Mouse (Mus musculus): Measurements from ENCODE around the gene Dclre1b. TPM values are rescaled to one million over a fixed set of nuclear protein-coding genes. Genes with fewer than 3 reads are reported as not detected.
A peak's percentile ranks its signal among the peaks of the same experiment; 100 is the strongest.

The Dclre1b gene
- polyA plus RNA-seq (2014; fragmentation: Nextera tagmentation; extraction: Ambion mirVana), result 23.0 and 29.2 TPM in 2 replicates

- Histone ChIP-seq H3K4me3 (replicated peaks; ENCODE audit: low read depth, low read length) (peak within 1 kb of the TSS; percentile 78), H3K36me3 (ENCODE audit: control insufficient read depth, insufficient read depth, low read length) (peaks cover 20% of the 10 kb centered on the region), H3K27me3 (ENCODE audit: control insufficient read depth, insufficient read depth, low read length) (no peaks in the 10 kb centered on the region), H3K27ac (replicated peaks; ENCODE audit: low read depth, low read length) (peak within 1 kb of the TSS; percentile 80), H3K9me3 (ENCODE audit: control insufficient read depth, low read length) (no peaks in the 10 kb centered on the region), H3K4me1 (ENCODE audit: control insufficient read depth, insufficient read depth, low read length) (peaks cover 13% of the 10 kb centered on the region), H3K9ac (replicated peaks; ENCODE audit: low read length) (peak within 1 kb of the TSS; percentile 67), H3K4me2 (ENCODE audit: low read length) (peak within 1 kb of the TSS; percentile 70)
- under 1% methylated on average over 63 of the region's 70 CpGs for WGBS
- ATAC-seq (ENCODE audit: low FRiP score, low TSS enrichment) (peak; percentile 97), DNase-seq (peak; percentile 98)
Measured at GRCm38 (mm10) chr3:103808891-103809798, at the start of gene Dclre1b, which contains the start of the genes Ap4b1 and Gm43064. TSS of gene Dclre1b (minus strand) at chr3:103809444. TSS of gene Ap4b1 (plus strand) at chr3:103809520. TSS of gene Gm43064 (plus strand) at chr3:103809573.

GRCm38 (mm10) chr3:103857977-103858563 lies 48.8 kb upstream of the Dclre1b start:
- H3K27me3 ChIP-seq (ENCODE audit: control insufficient read depth, insufficient read depth, low read length), result no peaks in the 10 kb centered on the region
- 0 out of 2 replicates have a peak, but pooled peaks cover 4% of the 10 kb centered on the region for H3K4me1 ChIP-seq (ENCODE audit: control insufficient read depth, insufficient read depth, low read length)
- no peak overlapping the region for H3K4me3 ChIP-seq (replicated peaks; ENCODE audit: low read depth, low read length)
- no peak overlapping the region for H3K4me2 ChIP-seq (ENCODE audit: low read length)
- 88% methylated on average over 6 of the region's 6 CpGs for WGBS
- no peak for DNase-seq
- no peak overlapping the region for H3K9ac ChIP-seq (replicated peaks; ENCODE audit: low read length)
- H3K9me3 ChIP-seq (ENCODE audit: control insufficient read depth, low read length), result no peaks in the 10 kb centered on the region
- H3K27ac ChIP-seq (replicated peaks; ENCODE audit: low read depth, low read length), result no peak overlapping the region
- H3K36me3 ChIP-seq (ENCODE audit: control insufficient read depth, insufficient read depth, low read length), result no peaks in the 10 kb centered on the region
- no peak for ATAC-seq (ENCODE audit: low FRiP score, low TSS enrichment)

DNA sequence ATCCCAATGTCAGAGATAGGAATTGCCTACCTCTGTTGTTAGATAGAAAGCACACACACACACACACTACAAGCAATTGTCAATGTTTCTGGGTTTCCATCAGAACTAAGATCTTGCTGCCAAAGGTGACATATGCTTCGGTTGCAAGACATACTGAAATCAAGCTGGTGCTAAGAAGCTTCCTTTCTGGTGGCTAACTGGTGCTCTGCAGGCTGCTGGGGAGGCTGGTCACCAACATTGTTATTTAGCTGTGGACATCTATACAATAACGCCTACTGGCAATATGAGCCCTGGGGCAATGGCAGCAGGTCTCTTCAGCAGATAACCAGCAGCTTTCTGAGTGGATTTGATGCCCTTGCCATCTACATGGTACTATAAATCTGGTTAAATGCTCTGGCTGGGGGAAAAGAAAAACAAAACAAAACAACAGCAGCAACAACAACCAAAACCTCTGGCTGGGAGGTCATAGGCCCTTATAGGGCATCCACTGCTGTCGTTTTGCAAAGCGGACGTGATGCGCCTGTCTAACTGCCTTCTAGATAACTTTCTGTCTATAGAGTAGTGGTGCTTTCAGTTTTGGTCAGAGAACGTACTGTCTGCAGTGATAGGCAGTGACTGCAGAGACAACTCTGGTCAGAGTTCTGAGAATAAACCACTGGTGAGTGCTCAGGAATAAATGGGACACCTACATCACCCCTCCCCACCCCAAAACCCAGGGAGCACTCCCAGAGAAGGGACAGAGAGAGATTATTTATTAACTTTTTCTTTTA lies 48.0 kb upstream of the Dclre1b start:
- ATAC-seq (ENCODE audit: low FRiP score, low TSS enrichment), result no peak
- no peaks in the 10 kb centered on the region for H3K27me3 ChIP-seq (ENCODE audit: control insufficient read depth, insufficient read depth, low read length)
- H3K4me2 ChIP-seq (ENCODE audit: low read length), result no peak overlapping the region
- H3K4me1 ChIP-seq (ENCODE audit: control insufficient read depth, insufficient read depth, low read length), result 0 out of 2 replicates have a peak, but pooled peaks cover 4% of the 10 kb centered on the region
- no peak overlapping the region for H3K4me3 ChIP-seq (replicated peaks; ENCODE audit: low read depth, low read length)
- no peak overlapping the region for H3K27ac ChIP-seq (replicated peaks; ENCODE audit: low read depth, low read length)
- H3K9me3 ChIP-seq (ENCODE audit: control insufficient read depth, low read length), result no peaks in the 10 kb centered on the region
- no peaks in the 10 kb centered on the region for H3K36me3 ChIP-seq (ENCODE audit: control insufficient read depth, insufficient read depth, low read length)
- 91% methylated on average over 7 of the region's 7 CpGs for WGBS
- H3K9ac ChIP-seq (replicated peaks; ENCODE audit: low read length), result no peak overlapping the region
- no peak for DNase-seq

DNA sequence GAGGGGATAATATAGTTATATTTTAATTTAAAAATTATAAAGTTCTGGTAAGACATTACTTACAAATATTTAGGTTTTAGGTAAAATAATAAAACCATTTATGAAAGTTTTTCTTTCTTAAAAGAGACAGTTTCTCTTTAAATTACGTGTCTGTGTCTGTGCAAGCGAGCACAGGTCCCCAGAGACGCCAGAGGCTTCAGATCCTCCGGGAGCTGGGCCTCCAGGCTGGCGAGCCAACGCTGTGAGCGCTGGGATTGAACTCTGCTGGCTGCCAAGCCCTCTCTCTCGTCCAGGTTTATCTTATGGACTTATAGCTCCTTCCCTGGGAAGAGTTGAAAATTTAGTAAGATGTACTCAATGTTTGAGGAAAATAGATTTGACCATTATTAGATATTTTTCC lies 44.6 kb upstream of the Dclre1b start:
- H3K9me3 ChIP-seq (ENCODE audit: control insufficient read depth, low read length), result no peaks in the 10 kb centered on the region
- no peaks in the 10 kb centered on the region for H3K36me3 ChIP-seq (ENCODE audit: control insufficient read depth, insufficient read depth, low read length)
- no peaks in the 10 kb centered on the region for H3K27me3 ChIP-seq (ENCODE audit: control insufficient read depth, insufficient read depth, low read length)
- no peak overlapping the region for H3K27ac ChIP-seq (replicated peaks; ENCODE audit: low read depth, low read length)
- no peak overlapping the region for H3K4me2 ChIP-seq (ENCODE audit: low read length)
- 62% methylated on average over 8 of the region's 8 CpGs for WGBS
- no peak overlapping the region for H3K4me3 ChIP-seq (replicated peaks; ENCODE audit: low read depth, low read length)
- ATAC-seq (ENCODE audit: low FRiP score, low TSS enrichment) (no peak), DNase-seq (peak; percentile 25)
- H3K9ac ChIP-seq (replicated peaks; ENCODE audit: low read length), result no peak overlapping the region
- H3K4me1 ChIP-seq (ENCODE audit: control insufficient read depth, insufficient read depth, low read length), result no peaks in the 10 kb centered on the region

- H3K27me3 ChIP-seq (ENCODE audit: control insufficient read depth, insufficient read depth, low read length), result no peaks in the 10 kb centered on the region
- DNase-seq (peak; percentile 34), ATAC-seq (ENCODE audit: low FRiP score, low TSS enrichment) (no peak)
- H3K4me3 ChIP-seq (replicated peaks; ENCODE audit: low read depth, low read length), result no peak overlapping the region
- no peaks in the 10 kb centered on the region for H3K36me3 ChIP-seq (ENCODE audit: control insufficient read depth, insufficient read depth, low read length)
- H3K9ac ChIP-seq (replicated peaks; ENCODE audit: low read length), result no peak overlapping the region
- no peak overlapping the region for H3K4me2 ChIP-seq (ENCODE audit: low read length)
- no peaks in the 10 kb centered on the region for H3K9me3 ChIP-seq (ENCODE audit: control insufficient read depth, low read length)
- H3K27ac ChIP-seq (replicated peaks; ENCODE audit: low read depth, low read length), result no peak overlapping the region
- H3K4me1 ChIP-seq (ENCODE audit: control insufficient read depth, insufficient read depth, low read length), result no peaks in the 10 kb centered on the region
- WGBS, result 67% methylated on average over 3 of the region's 3 CpGs
Measured at GRCm38 (mm10) chr3:103852565-103853299, 43.5 kb upstream of the Dclre1b start.

DNA sequence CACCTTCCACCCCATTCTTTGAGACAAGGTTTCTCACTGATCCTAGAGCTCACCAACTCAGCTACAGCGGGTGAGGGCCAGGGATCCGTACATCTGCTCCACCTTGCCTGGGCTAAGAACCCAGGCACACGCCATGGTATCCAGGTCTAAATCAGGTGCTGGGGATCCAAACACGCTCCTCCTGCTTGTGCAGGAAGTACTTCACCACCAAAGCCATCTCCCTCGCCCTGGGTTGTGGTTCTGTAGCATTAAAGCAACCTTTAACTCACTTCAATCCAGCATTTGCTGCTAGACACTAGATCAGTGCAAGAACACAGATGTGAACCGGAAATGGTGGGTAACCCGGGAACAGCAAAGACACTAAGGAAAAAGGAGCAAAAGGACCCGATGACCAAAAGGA lies 42.6 kb upstream of the Dclre1b start:
- no peaks in the 10 kb centered on the region for H3K36me3 ChIP-seq (ENCODE audit: control insufficient read depth, insufficient read depth, low read length)
- DNase-seq, result no peak
- WGBS, result 87% methylated on average over 8 of the region's 8 CpGs
- H3K27ac ChIP-seq (replicated peaks; ENCODE audit: low read depth, low read length), result no peak overlapping the region
- no peaks in the 10 kb centered on the region for H3K9me3 ChIP-seq (ENCODE audit: control insufficient read depth, low read length)
- H3K4me3 ChIP-seq (replicated peaks; ENCODE audit: low read depth, low read length), result no peak overlapping the region
- no peak overlapping the region for H3K4me2 ChIP-seq (ENCODE audit: low read length)
- H3K27me3 ChIP-seq (ENCODE audit: control insufficient read depth, insufficient read depth, low read length), result no peaks in the 10 kb centered on the region
- no peak overlapping the region for H3K9ac ChIP-seq (replicated peaks; ENCODE audit: low read length)
- H3K4me1 ChIP-seq (ENCODE audit: control insufficient read depth, insufficient read depth, low read length), result no peaks in the 10 kb centered on the region
- ATAC-seq (ENCODE audit: low FRiP score, low TSS enrichment), result no peak

DNA sequence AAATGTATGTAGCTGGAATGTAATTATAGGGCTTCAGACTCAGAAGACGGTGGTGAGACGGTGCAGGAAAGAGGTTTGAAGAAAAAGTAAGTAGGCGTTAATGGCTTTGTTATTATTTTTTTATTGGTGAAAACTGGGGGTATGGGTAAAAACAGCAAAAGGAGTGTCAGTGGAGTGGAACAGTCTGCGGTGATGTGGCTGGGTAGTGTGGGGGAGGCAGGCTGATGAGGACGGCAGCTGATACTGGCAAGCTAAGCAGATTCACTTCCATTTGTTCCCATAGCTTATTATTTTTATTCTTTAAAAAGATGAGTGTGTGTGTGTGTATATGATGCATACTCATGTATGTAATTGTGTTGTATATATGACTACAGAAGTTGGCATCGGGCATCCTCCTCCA lies 42.2 kb upstream of the Dclre1b start:
- Histone ChIP-seq H3K4me1 (ENCODE audit: control insufficient read depth, insufficient read depth, low read length) (no peaks in the 10 kb centered on the region), H3K27ac (replicated peaks; ENCODE audit: low read depth, low read length) (no peak overlapping the region), H3K4me2 (ENCODE audit: low read length) (no peak overlapping the region), H3K36me3 (ENCODE audit: control insufficient read depth, insufficient read depth, low read length) (no peaks in the 10 kb centered on the region), H3K27me3 (ENCODE audit: control insufficient read depth, insufficient read depth, low read length) (no peaks in the 10 kb centered on the region), H3K9me3 (ENCODE audit: control insufficient read depth, low read length) (no peaks in the 10 kb centered on the region), H3K4me3 (replicated peaks; ENCODE audit: low read depth, low read length) (no peak overlapping the region), H3K9ac (replicated peaks; ENCODE audit: low read length) (no peak overlapping the region)
- no peak for DNase-seq
- WGBS, result 92% methylated on average over 6 of the region's 6 CpGs
- ATAC-seq (ENCODE audit: low FRiP score, low TSS enrichment), result no peak
